Mouse (Mus musculus): ENCODE measurements around the gene Olfr828.

Gene Olfr828

GRCm38 (mm10) chr9:18819426-18819825, at the start of gene Olfr828:
Olfr828 (minus strand) TSS chr9:18819526.
- no peak for DNase-seq

GRCm38 (mm10) chr9:18854633-18855032, 35.3 kb upstream of the Olfr828 start, which contains the start of gene Olfr829:
Olfr829 (plus strand) TSS chr9:18854933.
- DNase-seq: no peak

GRCm38 (mm10) chr9:18785316-18785715, 34.0 kb downstream of the Olfr828 start:
- peak; percentile 51 for DNase-seq

GRCm38 (mm10) chr9:18779476-18779875, 39.9 kb downstream of the Olfr828 start:
- no peak for DNase-seq

GRCm38 (mm10) chr9:18778981-18779380, 40.3 kb downstream of the Olfr828 start:
- no peak for DNase-seq

All from heart, adult 11 months (tissue).